Mouse (Mus musculus): ENCODE measurements at regions not wholly inside any gene's neighbourhood (a gene's known extent, or its start where the extent isn't known, plus 50 kb on each side); places are given as distances from the start of the nearest gene placed in this dataset.
A peak's percentile ranks its signal among the peaks of the same experiment; 100 is the strongest.

DNA sequence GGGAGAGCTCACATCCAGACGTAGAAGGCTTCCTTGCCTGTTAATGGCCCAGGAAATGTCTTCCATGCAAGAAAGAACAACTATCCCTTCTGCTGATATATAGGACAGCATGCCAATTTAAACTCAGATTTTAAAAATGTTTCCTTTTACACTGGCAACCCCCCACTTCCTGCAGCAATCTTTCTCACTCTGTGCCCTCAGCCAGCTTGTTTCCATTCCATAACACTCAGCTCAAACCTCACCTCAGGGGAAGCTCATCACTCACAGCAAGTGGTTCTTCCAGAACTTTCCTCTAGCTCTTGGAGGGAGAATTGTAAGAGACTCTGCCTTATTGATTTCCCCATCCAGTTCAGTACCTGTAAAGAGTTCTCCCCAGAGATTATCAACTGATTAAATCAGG lies 165.0 kb upstream of the Trib2 start:
- no peak for DNase-seq (ENCODE audit: low spot score in 2 of 2)

DNA sequence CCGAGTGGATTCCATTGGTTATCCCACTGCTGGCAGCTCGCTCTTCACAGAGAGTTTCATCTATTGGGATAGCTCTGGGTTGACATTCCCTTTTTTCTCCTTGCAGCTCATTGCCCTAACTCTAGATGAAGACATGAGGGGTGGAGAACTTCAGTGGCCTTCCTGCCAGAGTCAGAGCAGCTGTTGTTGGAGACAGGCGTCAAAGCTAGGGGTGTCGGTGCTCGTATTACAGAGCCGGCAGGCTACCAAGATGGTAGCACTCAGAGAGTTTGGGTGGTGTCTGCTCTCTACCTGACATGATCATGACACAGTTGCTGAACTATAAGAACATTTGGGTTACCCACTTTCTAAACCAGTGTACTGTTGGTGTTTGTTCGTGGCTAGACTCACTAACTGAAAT lies 162.5 kb upstream of the Trib2 start:
- peak; percentile 28 to 48 for DNase-seq (ENCODE audit: low spot score in 2 of 2)

DNA sequence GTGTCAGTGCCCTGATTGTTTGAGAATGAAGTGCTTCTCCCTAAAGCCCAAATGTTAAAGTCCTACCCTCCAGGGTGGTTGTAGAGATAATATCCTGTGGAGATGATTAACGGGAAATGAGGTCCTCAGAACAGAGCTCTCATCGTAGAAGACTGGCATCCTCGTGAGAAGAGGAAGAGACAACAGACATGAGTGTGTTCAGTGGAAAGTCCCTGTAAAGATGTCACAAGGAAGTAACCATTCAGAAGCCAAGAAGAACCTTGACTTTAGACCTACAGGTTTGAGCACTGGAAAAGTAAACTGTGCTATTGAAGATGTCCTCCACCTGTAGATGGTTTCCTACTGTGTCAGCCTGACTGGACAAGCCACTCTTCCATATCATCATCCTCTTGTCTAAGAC lies 155.1 kb upstream of the Trib2 start:
- no peak for DNase-seq (ENCODE audit: low spot score in 2 of 2)

DNA sequence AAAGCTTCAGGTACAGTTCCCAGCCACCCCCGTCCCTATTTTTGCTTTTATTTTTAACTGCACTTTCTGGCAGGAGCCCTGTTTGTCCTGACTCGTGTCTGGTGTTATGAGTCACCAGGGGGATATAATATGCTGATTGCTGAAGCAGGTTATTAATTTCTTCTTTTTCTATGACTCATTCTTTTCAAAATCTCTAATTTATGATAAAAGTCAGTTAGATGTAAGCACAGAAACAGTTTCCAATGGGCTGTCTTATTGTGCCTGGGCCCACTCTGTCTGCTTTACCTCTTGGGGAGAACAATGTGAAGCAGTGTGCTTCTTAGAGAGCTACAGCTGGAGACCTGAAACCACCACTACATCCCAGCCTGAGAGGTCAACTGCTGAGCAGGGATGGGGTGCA lies 153.5 kb upstream of the Trib2 start:
- no peak for DNase-seq (ENCODE audit: low spot score in 2 of 2)

DNA sequence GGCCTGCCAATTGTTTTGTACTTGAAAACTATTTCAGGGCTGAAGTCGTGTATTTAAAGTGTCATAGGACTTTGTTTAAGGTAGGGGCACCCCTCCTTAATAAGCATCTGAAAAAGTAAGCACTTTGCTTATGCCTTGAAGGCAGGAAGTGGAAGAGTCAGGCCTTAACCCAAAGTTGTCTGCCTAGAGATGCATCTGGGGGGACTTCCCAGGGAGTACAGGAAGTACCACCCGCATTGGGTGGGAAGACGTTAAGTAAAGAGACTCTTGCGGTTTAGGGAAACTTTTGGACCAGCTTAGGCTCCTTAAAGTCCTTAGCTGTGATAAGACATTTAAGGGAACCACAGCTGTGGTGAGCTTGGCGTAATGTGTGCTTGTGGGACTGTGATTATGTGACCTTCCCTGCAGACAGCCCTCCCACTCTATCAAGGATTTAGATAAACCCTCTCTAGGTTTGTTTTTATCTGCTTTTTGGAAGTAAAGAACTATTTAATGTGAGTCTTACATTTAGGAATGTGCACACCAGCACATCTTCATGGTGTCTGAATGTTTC lies 150.9 kb upstream of the Trib2 start:
- no peak for DNase-seq (ENCODE audit: low spot score in 2 of 2)

DNA sequence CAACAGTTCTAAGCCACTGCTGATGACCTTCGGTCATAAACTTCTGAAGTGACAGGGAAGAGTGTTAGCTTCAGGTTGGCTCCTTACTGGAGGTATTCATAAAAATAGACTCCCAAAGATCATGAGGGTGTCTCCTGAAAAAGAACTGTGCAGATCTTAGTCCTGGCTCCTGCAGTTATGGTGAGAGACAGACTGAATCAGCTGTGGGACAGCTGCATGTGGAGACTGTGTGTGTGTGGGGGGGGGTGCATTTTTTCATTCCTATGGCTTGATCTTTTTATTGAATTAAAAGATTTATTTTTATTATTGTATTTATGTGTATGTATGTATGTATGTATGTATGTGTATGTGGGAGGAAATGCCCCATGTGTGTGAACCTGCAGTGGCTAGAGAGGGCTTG lies 149.9 kb upstream of the Trib2 start:
- no peak for DNase-seq (ENCODE audit: low spot score in 2 of 2)

DNA sequence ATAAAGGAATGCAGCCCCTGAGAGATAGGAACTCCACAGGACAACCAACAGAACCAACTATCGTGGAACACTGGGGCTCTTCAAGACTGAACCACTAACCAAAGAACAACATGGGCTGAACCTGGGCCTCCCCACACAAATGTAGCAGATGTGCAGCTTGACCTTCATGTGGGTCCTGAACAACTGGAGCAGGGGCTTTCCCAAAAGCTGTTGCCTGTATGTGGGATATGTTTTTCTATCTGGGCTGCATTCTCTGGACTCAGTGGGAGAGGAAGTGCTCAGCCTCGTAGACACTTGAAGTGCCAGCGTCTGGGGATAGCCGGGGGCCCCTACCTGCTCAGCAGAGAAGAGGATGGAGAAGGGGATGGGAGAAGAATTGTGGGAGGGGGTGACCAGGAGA lies 149.2 kb upstream of the Trib2 start:
- DNase-seq (ENCODE audit: low spot score in 2 of 2): no peak

DNA sequence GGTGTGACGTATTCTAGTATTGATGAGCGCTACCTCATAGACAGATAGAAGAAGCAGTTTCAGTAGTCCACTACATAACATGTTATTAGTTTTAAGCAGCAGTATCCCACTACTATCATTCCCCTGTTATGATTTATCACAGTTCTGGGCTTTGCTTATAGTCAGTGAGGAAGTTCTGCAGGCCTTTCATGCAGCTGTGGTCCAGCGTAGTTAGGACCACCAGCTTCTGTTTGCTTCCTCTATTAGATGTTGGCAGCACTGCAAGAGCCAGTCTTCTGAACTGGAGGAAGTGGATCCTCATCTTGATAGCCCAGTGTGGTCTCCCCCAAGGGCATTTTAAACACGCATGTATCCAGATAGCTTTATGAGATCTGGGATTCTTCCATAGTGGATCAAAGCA lies 147.4 kb upstream of the Trib2 start:
- no peak for DNase-seq (ENCODE audit: low spot score in 2 of 2)

DNA sequence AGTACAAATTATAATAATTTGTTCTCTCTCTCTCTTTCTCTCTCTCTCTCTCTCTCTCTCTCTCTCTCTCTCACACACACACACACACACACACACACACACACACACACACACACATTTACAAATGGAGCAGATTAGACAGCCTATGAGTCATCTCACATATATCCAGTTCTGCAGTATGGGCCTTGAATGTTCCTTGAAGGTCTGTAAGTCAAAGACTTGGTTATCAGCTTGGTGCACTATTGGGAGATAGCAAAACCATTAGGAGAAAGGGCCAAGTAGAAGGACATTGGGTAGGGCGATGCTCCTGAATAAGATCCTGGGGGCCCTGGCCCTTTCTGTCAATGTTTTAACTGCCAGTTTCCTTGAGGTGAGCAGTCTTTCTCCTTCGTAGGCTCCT lies 145.1 kb upstream of the Trib2 start:
- DNase-seq (ENCODE audit: low spot score in 2 of 2): no peak

DNA sequence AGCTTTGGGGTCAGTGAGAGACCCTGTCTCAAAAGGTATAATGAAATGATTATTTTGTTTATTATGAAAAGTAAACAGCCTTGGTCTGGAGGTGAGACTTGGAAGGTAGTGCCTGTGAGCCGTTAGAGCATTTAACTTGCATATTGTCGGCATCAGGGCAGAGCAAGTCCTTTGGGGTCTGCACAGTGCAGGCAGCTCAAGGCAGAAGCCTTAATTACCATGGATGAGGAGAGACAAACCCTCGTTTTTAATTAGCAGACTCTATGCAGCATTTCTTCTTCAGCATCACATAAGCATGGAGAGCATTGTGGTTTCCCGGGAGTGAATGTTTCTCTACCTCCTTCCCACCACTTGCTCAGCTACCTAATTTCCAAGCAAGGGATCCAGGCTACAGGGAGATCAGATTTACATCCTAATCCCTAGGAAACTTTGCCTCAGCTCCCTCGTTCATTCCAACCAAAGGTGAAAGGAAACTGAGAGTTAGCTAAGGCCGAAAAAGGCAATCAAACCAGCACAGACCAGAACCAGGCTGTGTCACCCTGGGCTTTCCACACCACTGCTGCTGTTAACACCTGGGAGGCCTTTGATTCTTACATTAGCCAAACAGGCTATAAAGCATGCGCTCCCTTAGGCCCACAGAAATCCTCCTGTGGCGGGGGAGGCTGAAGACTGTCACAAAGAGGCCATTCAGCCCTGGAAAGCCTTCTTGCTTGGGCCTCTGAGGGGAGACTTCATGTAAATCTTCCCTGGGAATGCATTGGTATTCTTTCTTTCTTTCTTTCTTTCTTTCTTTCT lies 120.9 kb upstream of the Trib2 start:
- DNase-seq (ENCODE audit: low spot score in 2 of 2): no peak

DNA sequence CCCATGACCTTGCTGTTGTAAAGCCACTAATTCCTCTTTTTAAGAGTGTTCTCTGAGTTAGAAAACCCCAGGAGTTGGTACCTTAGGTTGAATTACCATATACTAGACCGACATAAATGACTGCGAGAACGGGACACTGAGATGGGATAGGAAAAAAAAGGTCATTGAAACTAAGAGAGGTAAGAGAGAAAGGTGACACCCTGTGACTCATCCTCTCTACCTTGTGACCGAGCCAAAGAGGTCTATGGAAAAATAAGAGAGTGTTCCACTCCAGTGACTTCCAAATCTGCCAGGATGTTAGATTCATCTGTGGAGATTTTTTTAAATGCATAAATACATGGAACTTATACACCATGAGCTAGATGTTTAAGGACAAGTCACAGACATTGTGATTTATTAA lies 115.3 kb upstream of the Trib2 start:
- no peak for DNase-seq (ENCODE audit: low spot score in 2 of 2)

DNA sequence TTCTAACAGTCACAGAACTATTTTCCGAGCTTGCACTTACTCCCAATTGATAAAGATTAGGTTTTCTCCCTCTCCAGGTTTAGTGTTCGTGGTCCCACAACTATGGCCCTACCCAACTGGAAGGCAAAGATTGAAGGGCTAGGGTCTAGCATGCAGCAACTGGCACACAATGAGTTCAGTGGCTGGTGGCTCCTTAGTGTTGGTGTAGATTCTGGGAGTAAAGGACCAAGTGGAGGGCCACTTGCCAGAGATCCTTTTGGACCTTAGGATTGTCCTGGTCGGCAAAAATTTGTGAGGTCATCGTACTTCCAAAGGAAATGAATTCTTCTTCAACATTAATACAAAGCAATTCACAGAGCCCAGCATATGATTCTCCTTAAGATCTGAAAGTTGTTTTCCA lies 114.8 kb upstream of the Trib2 start:
- DNase-seq (ENCODE audit: low spot score in 2 of 2): no peak

DNA sequence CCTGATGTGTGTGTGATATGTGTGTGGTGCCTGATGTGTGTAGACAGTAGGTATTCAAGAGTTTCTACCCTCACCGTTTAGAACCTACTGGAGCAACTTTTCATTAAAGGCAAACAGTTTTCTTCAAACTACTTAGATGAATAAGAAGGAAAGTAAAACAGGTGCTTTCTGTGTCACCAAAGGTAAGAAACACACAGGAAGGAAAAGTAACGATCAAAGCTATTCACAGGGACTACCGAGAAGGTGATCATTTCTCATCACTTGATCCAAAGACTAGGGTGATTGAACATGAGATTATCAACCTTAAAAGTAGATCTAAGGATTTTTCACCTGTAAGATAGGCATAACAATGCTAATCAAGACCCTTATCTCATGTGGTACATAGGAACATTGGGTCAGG lies 113.4 kb upstream of the Trib2 start:
- no peak for DNase-seq (ENCODE audit: low spot score in 2 of 2)

DNA sequence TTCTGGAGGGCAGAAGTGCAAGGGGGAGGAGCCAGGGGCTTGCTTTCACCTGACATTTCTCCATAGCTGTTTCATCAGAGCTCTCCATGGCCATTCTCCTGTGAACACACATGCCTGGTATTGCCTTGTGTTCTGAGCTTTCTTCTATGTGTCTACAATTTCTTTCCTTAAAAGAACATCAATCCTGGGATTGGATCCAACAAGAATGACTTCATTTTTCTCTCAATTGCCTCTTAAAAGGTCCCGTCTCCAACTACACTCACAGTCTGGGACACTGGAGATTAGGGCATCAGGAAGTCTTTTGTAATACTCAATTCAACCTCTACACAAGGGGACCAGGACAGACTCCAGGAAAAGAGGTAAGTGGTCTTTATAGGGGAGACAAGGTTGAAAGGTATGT lies 112.8 kb upstream of the Trib2 start:
- DNase-seq (ENCODE audit: low spot score in 2 of 2): no peak

DNA sequence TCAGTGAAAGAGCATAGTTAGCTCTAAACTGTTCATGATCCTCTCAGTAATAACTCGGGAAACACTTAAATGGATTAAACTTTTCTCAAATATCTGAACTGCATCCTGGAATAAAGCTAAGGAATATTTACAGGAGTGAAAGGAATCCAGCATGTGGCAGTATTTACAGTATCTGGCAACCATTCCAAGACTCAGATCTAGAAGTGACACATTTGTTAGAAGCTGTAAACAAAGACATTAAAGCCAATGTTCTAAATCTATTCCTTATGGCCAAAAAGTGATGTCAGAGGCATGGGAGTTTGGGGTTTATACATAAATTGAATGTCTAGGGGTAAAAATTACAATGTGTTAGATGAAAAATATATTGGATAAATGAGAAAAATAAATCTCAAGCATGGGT lies 101.6 kb upstream of the Trib2 start:
- no peak for DNase-seq (ENCODE audit: low spot score in 2 of 2)

DNA sequence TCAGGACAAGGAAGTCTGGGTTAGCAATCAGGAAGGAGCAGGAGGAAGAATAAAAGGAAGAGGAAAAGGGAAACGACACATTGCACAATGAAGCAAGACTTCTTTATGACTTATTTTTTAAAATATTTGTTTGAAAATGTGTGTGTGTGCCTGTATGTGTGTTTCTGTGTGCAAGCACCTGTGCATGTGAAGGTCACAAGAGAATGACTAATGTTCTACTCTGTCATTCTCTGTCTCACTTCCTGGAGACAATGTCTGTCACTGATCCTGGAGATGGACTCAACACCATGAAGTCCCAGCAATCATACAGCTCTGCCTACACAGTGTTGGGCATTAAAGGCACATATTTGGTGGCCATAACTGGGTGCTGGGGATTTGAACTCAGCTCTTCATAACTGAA lies 96.2 kb upstream of the Trib2 start:
- no peak for DNase-seq (ENCODE audit: low spot score in 2 of 2)

DNA sequence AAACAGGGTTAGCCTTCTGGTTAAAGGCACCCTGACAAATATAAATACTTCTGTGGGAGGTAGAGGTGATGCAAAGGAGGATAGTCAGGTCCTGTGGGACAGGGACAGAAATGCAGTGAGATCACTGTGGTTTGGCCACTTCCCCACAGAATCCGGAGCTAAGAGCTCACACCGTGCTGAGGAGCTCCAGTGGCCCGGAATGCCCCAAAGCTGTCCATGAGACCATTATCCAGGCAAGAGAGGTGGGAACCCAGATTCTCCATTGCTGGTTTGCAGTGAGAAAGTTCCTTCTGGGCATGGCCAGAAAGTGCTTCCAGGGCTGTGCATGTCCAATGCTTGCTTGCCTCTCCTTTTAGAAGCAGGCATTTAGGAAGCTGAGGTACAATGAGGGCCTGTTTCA lies 95.8 kb upstream of the Trib2 start:
- no peak for DNase-seq (ENCODE audit: low spot score in 2 of 2)

DNA sequence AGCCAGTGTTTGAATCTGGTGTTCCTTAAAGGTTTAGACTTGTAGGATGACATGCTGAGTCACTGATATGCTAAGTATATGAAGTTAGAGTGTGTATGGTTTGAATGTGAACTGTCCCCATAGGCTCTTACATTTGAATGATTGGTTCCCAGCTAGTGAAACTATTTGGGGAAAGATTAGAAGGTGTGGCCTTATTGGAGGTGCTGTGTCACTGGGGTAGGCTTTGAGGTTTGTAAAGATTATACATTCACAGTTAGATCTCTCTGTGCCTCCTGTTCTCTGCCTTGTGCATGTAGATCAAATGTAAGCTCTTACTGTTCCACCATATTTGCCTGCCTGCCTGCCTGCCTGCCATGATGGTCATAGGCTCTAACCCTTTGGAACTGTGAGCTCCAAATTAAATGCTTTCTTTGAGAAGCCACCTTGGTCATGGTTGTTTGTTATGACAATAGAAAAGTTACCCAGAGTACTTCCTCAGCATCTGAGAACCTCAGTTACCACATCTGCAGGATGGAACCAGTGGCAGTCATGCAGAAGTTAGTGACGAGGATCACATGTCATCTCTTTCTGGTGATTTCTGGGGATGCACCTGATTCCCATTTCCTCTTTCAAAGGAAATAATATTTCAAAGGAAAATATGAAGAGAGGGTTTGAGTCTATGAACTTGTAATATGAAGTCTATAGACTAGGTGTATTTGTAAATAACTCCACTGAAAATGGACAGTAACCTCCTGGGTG lies 94.7 kb upstream of the Trib2 start:
- no peak for DNase-seq (ENCODE audit: low spot score in 2 of 2)

DNA sequence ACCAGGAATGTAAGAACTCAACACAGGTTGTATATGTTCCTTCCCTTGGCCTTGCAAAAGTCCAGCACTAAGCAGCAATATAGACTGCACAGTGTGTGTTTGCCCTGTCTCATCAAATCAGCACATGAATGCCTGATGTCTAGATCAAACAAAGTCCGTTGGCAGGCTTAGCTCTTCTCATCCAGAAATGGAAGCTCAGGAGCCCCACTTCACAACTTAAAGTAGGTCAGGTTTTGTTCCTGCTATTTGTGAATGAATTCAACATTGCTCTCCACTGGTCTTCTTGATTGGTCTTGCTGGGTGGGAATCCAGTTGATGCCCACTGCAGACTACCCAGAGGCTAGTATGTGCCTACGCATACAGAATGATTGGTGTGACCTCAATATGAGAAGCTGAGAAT lies 80.8 kb upstream of the Trib2 start:
- DNase-seq (ENCODE audit: low spot score in 2 of 2): no peak

DNA sequence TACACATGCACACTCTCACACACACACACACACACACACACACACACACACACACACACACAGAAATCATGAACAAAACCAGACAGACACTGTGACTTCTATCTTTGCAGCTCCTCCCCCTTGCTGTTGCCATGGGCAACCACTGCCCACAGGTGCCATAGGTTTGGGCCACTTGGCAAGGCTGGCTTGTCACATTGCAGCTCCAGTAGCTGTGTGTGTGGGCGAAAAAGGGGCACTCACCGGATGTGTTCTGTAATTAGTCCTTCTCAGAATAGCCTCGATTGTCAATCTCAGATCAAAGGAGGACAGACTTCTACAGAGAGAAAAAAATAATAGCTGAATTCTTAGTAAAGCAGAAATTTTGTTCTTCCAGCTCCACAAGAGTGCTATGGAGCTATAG lies 79.8 kb upstream of the Trib2 start:
- DNase-seq (ENCODE audit: low spot score in 2 of 2): no peak

DNA sequence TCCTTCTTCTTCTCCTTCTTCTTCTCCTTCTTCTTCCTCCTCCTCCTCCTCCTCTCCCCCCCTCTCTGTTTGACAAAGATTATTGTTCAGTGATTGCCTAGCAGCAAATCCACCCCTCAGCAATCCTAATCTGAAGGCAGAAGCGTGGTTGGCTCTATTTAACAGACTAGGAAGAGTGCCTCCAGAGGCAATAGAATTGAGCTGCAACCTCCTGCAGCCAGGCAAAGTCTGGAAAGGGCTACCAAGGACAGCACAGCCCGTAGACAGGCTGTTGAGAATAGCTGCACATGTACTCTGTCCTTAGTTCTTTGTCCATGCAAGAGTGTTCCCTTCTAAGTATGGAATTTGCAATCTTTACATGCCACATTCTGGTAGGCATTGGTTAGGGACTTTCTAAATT lies 78.5 kb upstream of the Trib2 start:
- no peak for DNase-seq (ENCODE audit: low spot score in 2 of 2)

DNA sequence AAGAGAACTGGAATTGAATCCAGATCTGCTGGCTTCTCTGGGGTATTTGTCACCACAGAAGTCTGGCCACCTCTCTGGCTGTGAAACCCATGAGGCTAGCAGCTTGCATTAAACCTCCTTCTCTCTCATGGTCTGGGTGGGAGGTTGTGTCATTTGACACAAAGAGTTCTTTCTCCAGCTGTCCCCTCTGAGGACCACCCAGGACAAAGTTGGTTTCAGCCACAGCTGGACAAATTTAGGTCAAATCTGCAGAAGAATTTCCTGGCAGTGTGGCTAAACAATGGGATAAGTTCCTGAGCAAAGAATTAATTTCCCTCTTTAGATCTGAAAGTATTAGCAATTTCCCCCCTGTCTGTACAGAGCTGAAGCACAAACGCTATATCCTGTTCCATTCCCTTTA lies 73.9 kb upstream of the Trib2 start:
- no peak for DNase-seq (ENCODE audit: low spot score in 2 of 2)

DNA sequence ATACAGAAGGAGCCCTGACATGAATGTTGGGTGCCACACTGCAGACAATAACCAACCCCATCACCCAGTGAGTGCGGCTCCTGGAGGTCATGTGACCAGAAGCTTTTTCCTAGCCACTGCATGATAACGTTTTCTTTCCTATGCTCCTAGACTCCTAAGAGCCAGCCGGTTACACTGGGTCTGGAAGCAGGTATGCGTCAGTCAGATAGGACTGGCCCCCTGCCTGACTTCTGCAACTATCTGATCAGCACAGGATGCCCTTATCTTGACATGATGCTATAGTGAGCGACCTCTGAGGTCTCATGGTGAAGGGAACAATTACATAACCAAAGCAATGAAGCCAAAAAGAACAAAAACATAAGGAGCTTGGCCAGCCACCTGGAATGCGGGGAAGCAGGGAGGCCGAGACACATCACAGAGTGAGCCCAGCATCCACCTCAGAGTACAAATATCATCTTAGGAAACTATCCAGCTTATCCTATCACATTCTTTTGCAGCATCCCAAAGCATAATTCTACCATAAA lies 63.2 kb upstream of the Trib2 start:
- no peak for DNase-seq (ENCODE audit: low spot score in 2 of 2)

All from gastrocnemius, adult 8-10 months (tissue).